Mouse (Mus musculus): Measurements from ENCODE around the gene Syce3.
"Not testable (repeated sequence)": the region's sequence is repeated elsewhere in the genome, so short reads cannot be mapped to it uniquely, and the experiment has no call there.

The Syce3 gene

GRCm38 (mm10) chr15:89410118-89410517, at the start of gene Syce3:
Syce3 (minus strand) TSS chr15:89410503.
- CTCF ChIA-PET: no interaction called here

GRCm38 (mm10) chr15:89459821-89460220, 49.5 kb upstream of the Syce3 start:
- CTCF ChIA-PET: no interaction called here

- CTCF ChIA-PET: no interaction called here
Measured at GRCm38 (mm10) chr15:89458942-89459341, 48.6 kb upstream of the Syce3 start.

- CTCF ChIA-PET: no interaction called here
Measured at GRCm38 (mm10) chr15:89455642-89456041, 45.3 kb upstream of the Syce3 start.

- CTCF ChIA-PET: no interaction called here
Measured at GRCm38 (mm10) chr15:89454857-89455256, 44.6 kb upstream of the Syce3 start.

GRCm38 (mm10) chr15:89453865-89454478, 43.7 kb upstream of the Syce3 start, which contains the start of gene Mapk8ip2:
Mapk8ip2 (plus strand) TSS chr15:89453913.
- CTCF ChIA-PET: no interaction called here

- CTCF ChIA-PET: no interaction called here
Measured at GRCm38 (mm10) chr15:89452906-89453864, 42.9 kb upstream of the Syce3 start.

- CTCF ChIA-PET: no interaction called here
Measured at GRCm38 (mm10) chr15:89442486-89443070, 32.3 kb upstream of the Syce3 start.

GRCm38 (mm10) chr15:89435878-89436277, 25.6 kb upstream of the Syce3 start:
- CTCF ChIA-PET: no interaction called here

- CTCF ChIA-PET: no interaction called here
Measured at GRCm38 (mm10) chr15:89434136-89434535, 23.8 kb upstream of the Syce3 start.

GRCm38 (mm10) chr15:89432946-89433345, 22.6 kb upstream of the Syce3 start:
- CTCF ChIA-PET: no interaction called here

GRCm38 (mm10) chr15:89431806-89432205, 21.5 kb upstream of the Syce3 start:
- CTCF ChIA-PET: no interaction called here

GRCm38 (mm10) chr15:89431271-89431670, 21.0 kb upstream of the Syce3 start:
- CTCF ChIA-PET: no interaction called here

GRCm38 (mm10) chr15:89430771-89431170, 20.5 kb upstream of the Syce3 start:
- CTCF ChIA-PET: not testable (repeated sequence)

GRCm38 (mm10) chr15:89430341-89430740, 20.0 kb upstream of the Syce3 start:
- CTCF ChIA-PET: no interaction called here

GRCm38 (mm10) chr15:89429352-89430221, 19.3 kb upstream of the Syce3 start, which contains the start of the genes C730034F03Rik, Gm44502 and Chkb:
C730034F03Rik (plus strand) TSS chr15:89429589.
Gm44502 (minus strand) TSS chr15:89429696.
Chkb (minus strand) TSS chr15:89429908.
- CTCF ChIA-PET: no interaction called here

GRCm38 (mm10) chr15:89428821-89429351, 18.6 kb upstream of the Syce3 start:
- CTCF ChIA-PET: no interaction called here

- CTCF ChIA-PET: no interaction called here
Measured at GRCm38 (mm10) chr15:89428136-89428790, 18.0 kb upstream of the Syce3 start.

GRCm38 (mm10) chr15:89426716-89427115, 16.4 kb upstream of the Syce3 start:
- CTCF ChIA-PET: no interaction called here

GRCm38 (mm10) chr15:89425711-89426121, 15.4 kb upstream of the Syce3 start, which contains the start of gene Cpt1b:
Cpt1b (minus strand) TSS chr15:89425863.
- CTCF ChIA-PET: no interaction called here

- CTCF ChIA-PET: no interaction called here
Measured at GRCm38 (mm10) chr15:89424621-89425020, 14.3 kb upstream of the Syce3 start.
